Mouse (Mus musculus): ENCODE data around the gene Pa2g4. TPM values are rescaled to one million over a fixed set of nuclear protein-coding genes. Genes with fewer than 3 reads are reported as not detected.
"Not testable (repeated sequence)": the region's sequence is repeated elsewhere in the genome, so short reads cannot be mapped to it uniquely, and the experiment has no call there.

The Pa2g4 gene
- total RNA-seq (2014; rRNA removed) (48.0 and 61.2 TPM in 2 replicates), polyA plus RNA-seq (2015; fragmentation: Nextera tagmentation; extraction: Ambion mirVana) (114 and 117 TPM in 2 replicates)

DNA sequence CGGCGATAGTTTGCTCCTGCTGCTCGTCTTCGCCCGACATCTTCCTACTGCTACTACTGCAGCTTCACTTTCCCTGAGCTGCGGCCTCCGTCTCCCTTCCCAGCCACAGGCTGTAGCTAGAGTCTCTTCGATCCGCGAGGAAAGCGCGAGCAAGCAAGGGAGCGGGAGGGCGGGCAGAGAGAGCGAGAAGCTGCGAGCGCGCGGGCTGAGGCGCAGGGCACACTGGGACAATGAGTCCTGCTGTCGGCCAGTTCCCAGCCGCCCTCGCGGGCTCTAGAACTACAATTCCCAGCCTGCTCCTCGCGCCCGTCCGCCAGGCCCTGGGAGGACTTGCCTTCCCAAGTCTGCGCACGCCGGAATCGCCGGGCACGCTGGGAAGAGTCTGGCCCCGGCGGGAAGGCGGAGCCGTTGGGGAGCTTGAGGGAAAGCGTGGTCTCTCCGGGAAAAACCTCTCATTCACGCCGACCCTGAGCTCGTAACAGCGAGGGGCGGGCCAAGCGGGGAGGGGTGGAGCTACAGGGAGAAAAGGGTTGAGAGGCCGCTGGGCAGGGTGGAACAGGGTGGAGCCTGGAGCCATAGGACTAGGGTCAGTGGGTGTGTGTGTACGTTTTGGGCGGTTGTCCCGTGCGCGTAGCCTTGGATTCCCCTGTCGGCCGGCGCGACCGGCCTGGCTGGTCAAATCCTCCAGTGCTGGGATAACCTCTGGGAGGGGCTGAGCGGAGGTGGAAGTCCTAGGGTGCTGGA, at the start of gene Pa2g4:
Gene Pa2g4 (minus strand): TSS at position 200 of the 744 bp plus-strand sequence.
- Histone ChIP-seq H3K36me3 (ENCODE audit: insufficient read depth, low read length) (peaks cover 9% of the 10 kb centered on the region), H3K4me2 (ENCODE audit: low read depth, low read length) (peak within 1 kb of the TSS; percentile 65), H3K9me3 (ENCODE audit: low read length) (no peaks in the 10 kb centered on the region), H3K4me1 (ENCODE audit: insufficient read depth, low read length) (peaks cover 15% of the 10 kb centered on the region; the same call in 1 of the 2 replicates), H3K9ac (replicated peaks; ENCODE audit: low read length) (peak within 1 kb of the TSS; percentile 84), H3K4me3 (ENCODE audit: low read length) (peak within 1 kb of the TSS; percentile 87), H3K27me3 (ENCODE audit: insufficient read depth, low read length) (no peaks in the 10 kb centered on the region), H3K27ac (peak within 1 kb of the TSS; percentile 91)
- WGBS, result under 1% methylated on average over 58 of the region's 58 CpGs
- peak; percentile 99 for ATAC-seq
- peak; percentile 26 for TF ChIP-seq CTCF (IDR thresholded peaks at IDR 0.05; ENCODE audit: low read depth)
- peak; percentile 99 for DNase-seq (ENCODE audit: low spot score)

DNA sequence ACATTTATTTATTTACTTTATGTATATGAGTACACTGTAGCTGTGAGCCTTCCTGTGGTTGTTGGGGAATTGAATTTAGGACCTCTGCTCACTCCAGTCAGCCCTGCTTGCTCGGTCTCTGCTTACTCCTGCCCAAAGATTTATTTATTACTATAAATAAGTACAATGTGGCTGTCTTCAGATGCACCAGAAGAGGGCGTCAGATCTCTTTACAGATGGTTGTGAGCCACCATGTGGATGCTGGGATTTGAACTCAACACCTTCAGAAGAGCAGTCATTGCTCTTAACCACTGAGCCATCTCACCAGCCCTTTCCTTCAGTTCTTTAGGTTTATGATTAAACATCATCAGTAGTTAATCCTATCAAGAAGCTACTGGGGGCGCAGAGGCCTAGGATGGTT, 49.1 kb upstream of the Pa2g4 start:
- Histone ChIP-seq H3K36me3 (ENCODE audit: insufficient read depth, low read length) (no peaks in the 10 kb centered on the region), H3K4me1 (ENCODE audit: insufficient read depth, low read length) (no peaks in the 10 kb centered on the region), H3K27me3 (ENCODE audit: insufficient read depth, low read length) (no peaks in the 10 kb centered on the region), H3K4me2 (ENCODE audit: low read depth, low read length) (no peak overlapping the region), H3K9ac (replicated peaks; ENCODE audit: low read length) (no peak overlapping the region), H3K4me3 (ENCODE audit: low read length) (no peak overlapping the region), H3K27ac (no peak overlapping the region), H3K9me3 (ENCODE audit: low read length) (no peaks in the 10 kb centered on the region)
- TF ChIP-seq CTCF (IDR thresholded peaks at IDR 0.05; ENCODE audit: low read depth), result 0 out of 2 replicates have a peak, but pooled peaks have one; percentile 13
- WGBS, result 57% methylated on average over 3 of the region's 3 CpGs
- DNase-seq (ENCODE audit: low spot score) (no peak), ATAC-seq (no peak)

- not testable (repeated sequence) for H3K4me1 ChIP-seq (ENCODE audit: insufficient read depth, low read length); H3K4me3 ChIP-seq (ENCODE audit: low read length); H3K27me3 ChIP-seq (ENCODE audit: insufficient read depth, low read length); H3K9ac ChIP-seq (replicated peaks; ENCODE audit: low read length); H3K27ac ChIP-seq; ATAC-seq; H3K9me3 ChIP-seq (ENCODE audit: low read length); H3K4me2 ChIP-seq (ENCODE audit: low read depth, low read length); DNase-seq (ENCODE audit: low spot score); H3K36me3 ChIP-seq (ENCODE audit: insufficient read depth, low read length)
- 70% methylated on average over 4 of the region's 4 CpGs for WGBS
Measured at GRCm38 (mm10) chr10:128613820-128614219, 48.0 kb upstream of the Pa2g4 start.

DNA sequence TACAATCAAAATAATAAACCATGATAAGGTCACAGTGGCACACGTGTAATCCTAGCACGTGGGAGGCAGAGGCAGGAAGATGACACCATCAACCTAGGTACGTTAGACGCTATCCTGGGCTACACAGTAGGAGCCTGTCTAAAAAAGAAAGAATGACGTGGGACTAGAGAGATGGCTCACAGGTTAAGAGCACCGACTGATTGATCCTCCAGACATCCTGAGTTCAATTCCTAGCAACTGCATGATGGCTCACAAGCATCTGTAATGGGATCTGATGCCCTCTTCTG, 47.3 kb upstream of the Pa2g4 start:
- peak; percentile 40; the same call in 1 of the 2 replicates for ATAC-seq
- no peak for DNase-seq (ENCODE audit: low spot score)
- no peaks in the 10 kb centered on the region for H3K9me3 ChIP-seq (ENCODE audit: low read length)
- WGBS, result 35% methylated on average over 6 of the region's 6 CpGs
- no peak overlapping the region for H3K9ac ChIP-seq (replicated peaks; ENCODE audit: low read length)
- H3K27me3 ChIP-seq (ENCODE audit: insufficient read depth, low read length), result no peaks in the 10 kb centered on the region
- H3K4me3 ChIP-seq (ENCODE audit: low read length), result no peak overlapping the region
- TF ChIP-seq CTCF (IDR thresholded peaks at IDR 0.05; ENCODE audit: low read depth), result 0 out of 2 replicates have a peak, but pooled peaks have one; percentile 7
- H3K27ac ChIP-seq, result no peak overlapping the region
- no peaks in the 10 kb centered on the region for H3K4me1 ChIP-seq (ENCODE audit: insufficient read depth, low read length)
- no peaks in the 10 kb centered on the region for H3K36me3 ChIP-seq (ENCODE audit: insufficient read depth, low read length)
- H3K4me2 ChIP-seq (ENCODE audit: low read depth, low read length), result 0 out of 2 replicates have a peak overlapping the region, but pooled peaks have one; percentile 2

- H3K4me2 ChIP-seq (ENCODE audit: low read depth, low read length), result 0 out of 2 replicates have a peak overlapping the region, but pooled peaks have one; percentile 2
- H3K36me3 ChIP-seq (ENCODE audit: insufficient read depth, low read length), result no peaks in the 10 kb centered on the region
- peak; percentile 87 for TF ChIP-seq CTCF (IDR thresholded peaks at IDR 0.05; ENCODE audit: low read depth)
- peak; percentile 91 for DNase-seq (ENCODE audit: low spot score)
- no peak overlapping the region for H3K4me3 ChIP-seq (ENCODE audit: low read length)
- no peak overlapping the region for H3K27ac ChIP-seq
- no peaks in the 10 kb centered on the region for H3K27me3 ChIP-seq (ENCODE audit: insufficient read depth, low read length)
- H3K4me1 ChIP-seq (ENCODE audit: insufficient read depth, low read length), result no peaks in the 10 kb centered on the region
- H3K9ac ChIP-seq (replicated peaks; ENCODE audit: low read length), result no peak overlapping the region
- WGBS, result 15% methylated on average over 16 of the region's 16 CpGs
- ATAC-seq, result peak; percentile 82; the same call in 1 of the 2 replicates
- no peaks in the 10 kb centered on the region for H3K9me3 ChIP-seq (ENCODE audit: low read length)
Measured at GRCm38 (mm10) chr10:128612433-128613153, 46.8 kb upstream of the Pa2g4 start.

GRCm38 (mm10) chr10:128606483-128606882, 40.7 kb upstream of the Pa2g4 start:
- Histone ChIP-seq H3K4me2 (ENCODE audit: low read depth, low read length) (no peak overlapping the region), H3K4me1 (ENCODE audit: insufficient read depth, low read length) (no peaks in the 10 kb centered on the region), H3K9me3 (ENCODE audit: low read length) (no peaks in the 10 kb centered on the region), H3K27ac (no peak overlapping the region), H3K36me3 (ENCODE audit: insufficient read depth, low read length) (no peaks in the 10 kb centered on the region), H3K9ac (replicated peaks; ENCODE audit: low read length) (no peak overlapping the region), H3K4me3 (ENCODE audit: low read length) (no peak overlapping the region), H3K27me3 (ENCODE audit: insufficient read depth, low read length) (no peaks in the 10 kb centered on the region)
- ATAC-seq (no peak), DNase-seq (ENCODE audit: low spot score) (no peak)
- 47% methylated on average over 2 of the region's 2 CpGs for WGBS
- TF ChIP-seq CTCF (IDR thresholded peaks at IDR 0.05; ENCODE audit: low read depth), result no peak

Measured in hindbrain, postnatal 0 days (tissue).